Mouse (Mus musculus): ENCODE results near the gene Ttc29. TPM values are rescaled to one million over a fixed set of nuclear protein-coding genes. Genes with fewer than 3 reads are reported as not detected.
A peak's percentile ranks its signal among the peaks of the same experiment; 100 is the strongest.

Ttc29 gene
- total RNA-seq (2021) = not detected
- long read RNA-seq, experiment 1 = 0 reads
- long read RNA-seq, experiment 2 = 0 reads

DNA sequence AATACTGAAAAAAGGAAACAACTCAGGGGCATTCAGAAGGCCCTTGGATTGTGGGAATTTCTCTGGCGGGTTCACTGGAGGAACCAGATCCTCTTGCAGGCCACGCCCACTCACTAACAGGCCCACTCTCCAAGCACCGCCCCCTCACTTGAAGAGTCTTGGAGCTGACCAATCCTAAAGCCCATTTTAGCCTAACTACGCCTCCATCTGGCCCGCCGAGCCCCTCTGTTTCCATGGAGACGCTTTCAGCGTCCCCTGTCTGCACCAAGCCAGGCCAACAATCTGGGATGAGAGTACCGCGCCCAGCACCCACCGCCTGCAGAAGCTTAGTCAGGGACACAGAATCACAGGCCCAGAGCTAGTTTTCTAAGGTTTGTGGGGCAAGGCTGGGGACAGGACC is at the start of gene Ttc29:
TSS of gene Ttc29 (plus strand) at position 224 of the 400 bp plus-strand sequence.
- peak; percentile 15 for DNase-seq
- intact Hi-C loops (cut with DNase I) = no loop called here

DNA sequence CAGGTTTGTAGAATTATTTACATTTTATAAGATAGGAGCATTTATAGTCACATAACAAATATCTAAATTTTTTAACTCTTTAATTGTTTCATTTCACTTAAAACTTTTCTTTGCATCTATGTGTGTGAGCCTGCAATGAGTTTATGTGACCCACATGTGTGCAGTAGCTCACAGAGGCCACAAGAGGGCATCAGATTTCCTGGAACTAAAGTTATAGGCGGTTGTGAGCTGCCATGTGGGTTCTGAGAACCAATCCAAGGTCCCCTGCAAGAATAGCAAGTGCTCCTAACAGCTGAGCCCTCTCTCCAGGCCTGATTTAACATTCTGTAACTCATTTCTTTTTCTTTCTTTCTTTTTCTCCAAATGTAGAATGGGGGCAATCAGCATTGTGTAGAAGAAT is 41.7 kb upstream of the Ttc29 start:
- intact Hi-C loops (cut with DNase I) = no loop called here
- DNase-seq = no peak
- TF ChIP-seq CTCF (IDR thresholded peaks at IDR 0.05) = no peak
- no peak overlapping the region for H3K4me3 ChIP-seq
- no peak overlapping the region for H3K27ac ChIP-seq

More for the DNA sequence above, at the start of gene Ttc29:
- TF ChIP-seq CTCF (IDR thresholded peaks at IDR 0.05) = no peak
- H3K27ac ChIP-seq = no peak within 1 kb of the TSS
- H3K4me3 ChIP-seq = no peak within 1 kb of the TSS

DNA sequence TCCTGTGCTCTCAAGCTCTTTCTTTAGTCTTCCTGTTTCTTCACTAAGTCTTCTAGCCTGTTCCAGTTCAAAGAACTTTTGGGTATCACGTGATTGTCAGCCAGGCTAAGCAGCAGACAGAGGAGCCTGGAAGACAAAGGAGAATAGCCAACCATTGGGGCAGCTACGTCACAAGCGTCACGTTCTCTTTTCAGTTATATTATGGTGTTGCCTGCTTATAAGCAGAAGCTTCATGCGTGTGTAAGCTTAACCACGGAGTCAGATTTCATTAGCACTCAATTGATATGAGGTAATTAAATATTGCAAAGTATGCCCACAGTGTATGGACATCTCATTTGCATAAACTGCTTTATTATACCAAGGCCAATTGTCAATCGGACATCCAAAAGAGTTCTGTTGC is 30.4 kb upstream of the Ttc29 start:
- H3K4me3 ChIP-seq = no peak overlapping the region
- no peak for TF ChIP-seq CTCF (IDR thresholded peaks at IDR 0.05)
- no peak overlapping the region for H3K27ac ChIP-seq
- DNase-seq = no peak
- intact Hi-C loops (cut with DNase I) = no loop called here

DNA sequence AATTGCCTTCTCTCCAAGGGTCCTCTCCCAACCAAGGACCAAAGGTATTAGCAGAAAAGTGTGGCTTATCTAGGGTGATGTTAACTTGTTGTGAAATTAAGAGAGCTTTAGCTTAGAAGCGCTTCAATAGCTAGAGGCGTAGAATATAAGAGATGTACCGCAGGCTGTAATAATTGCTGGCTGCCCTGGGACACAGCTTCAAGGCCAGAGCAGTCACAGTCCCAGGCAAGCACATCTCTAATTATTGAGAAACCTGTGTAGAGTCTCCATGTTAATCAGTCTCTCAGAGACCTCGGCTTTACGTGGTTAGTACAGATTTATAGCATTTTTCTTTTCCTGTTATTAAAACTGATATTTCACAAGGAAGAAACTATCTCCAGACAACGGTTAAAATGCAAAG is 29.7 kb upstream of the Ttc29 start:
- intact Hi-C loops (cut with DNase I) = no loop called here
- TF ChIP-seq CTCF (IDR thresholded peaks at IDR 0.05) = no peak

DNA sequence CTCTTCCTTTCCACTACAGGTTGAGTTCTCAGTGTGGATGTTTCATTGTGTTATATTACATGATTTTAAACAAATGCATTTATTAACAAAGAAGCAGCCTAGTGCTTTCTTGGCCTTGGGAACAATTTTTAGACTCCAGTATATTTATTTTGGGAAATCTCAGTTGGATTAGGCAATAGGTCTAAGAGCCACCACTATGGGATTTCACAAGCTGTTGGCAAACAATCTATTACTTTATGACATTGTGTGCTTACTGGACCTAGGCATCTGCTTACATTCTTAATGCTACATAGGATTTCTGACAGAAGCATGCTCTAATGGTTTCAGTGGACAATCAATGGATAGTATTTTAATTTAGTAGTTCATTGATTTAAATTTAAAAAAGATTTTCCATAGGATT is 26.0 kb upstream of the Ttc29 start:
- DNase-seq = no peak
- intact Hi-C loops (cut with DNase I) = no loop called here
- Histone ChIP-seq H3K27ac (no peak overlapping the region), H3K4me3 (no peak overlapping the region)
- no peak for TF ChIP-seq CTCF (IDR thresholded peaks at IDR 0.05)

More for the DNA sequence above, 29.7 kb upstream of the Ttc29 start:
- no peak for DNase-seq
- H3K27ac ChIP-seq = no peak overlapping the region
- H3K4me3 ChIP-seq = no peak overlapping the region

DNA sequence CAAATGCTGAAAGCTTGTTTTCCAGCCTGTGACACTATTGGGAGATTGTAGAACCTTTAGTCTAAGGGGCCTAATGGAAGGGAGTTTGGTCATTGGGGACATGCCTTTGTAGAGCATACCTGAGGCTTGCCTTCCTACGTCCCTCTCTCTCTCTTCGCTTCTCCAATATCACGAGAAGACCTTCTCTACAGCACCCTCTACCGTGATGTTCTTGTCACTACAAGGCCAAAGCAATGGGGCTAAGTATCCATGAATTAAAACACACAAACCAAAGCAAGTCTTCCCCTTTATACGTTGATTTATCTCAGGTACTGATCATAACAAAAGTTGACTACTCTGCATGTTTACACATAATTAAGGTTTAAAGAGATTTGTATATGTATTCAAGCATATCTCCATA is 8.9 kb upstream of the Ttc29 start:
- H3K27ac ChIP-seq = no peak overlapping the region
- intact Hi-C loops (cut with DNase I) = no loop called here
- no peak for DNase-seq
- peak; percentile 15; the same call in 1 of the 2 replicates for TF ChIP-seq CTCF (IDR thresholded peaks at IDR 0.05)
- H3K4me3 ChIP-seq = no peak overlapping the region

DNA sequence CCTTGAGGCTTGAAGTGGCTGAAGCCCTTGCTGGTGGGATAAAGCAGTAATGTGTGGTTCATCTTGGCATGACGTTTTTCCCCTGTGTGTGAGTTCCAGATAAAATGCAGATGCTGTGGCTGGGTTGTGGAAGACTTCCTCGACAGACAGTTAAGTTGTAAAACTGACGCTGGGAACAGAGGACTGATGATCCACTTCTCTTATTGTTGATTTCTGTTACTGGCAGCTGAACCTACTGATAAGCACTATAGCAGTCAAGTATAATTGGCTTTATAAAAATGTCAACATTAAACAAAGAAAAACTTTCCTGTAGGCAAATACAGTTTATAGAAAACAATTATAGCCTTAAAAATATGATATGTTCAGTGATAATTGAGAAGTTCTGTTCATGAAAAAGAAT is 2.7 kb upstream of the Ttc29 start:
- Histone ChIP-seq H3K4me3 (no peak overlapping the region), H3K27ac (no peak overlapping the region)
- no peak for DNase-seq
- TF ChIP-seq CTCF (IDR thresholded peaks at IDR 0.05) = no peak
- intact Hi-C loops (cut with DNase I) = no loop called here

DNA sequence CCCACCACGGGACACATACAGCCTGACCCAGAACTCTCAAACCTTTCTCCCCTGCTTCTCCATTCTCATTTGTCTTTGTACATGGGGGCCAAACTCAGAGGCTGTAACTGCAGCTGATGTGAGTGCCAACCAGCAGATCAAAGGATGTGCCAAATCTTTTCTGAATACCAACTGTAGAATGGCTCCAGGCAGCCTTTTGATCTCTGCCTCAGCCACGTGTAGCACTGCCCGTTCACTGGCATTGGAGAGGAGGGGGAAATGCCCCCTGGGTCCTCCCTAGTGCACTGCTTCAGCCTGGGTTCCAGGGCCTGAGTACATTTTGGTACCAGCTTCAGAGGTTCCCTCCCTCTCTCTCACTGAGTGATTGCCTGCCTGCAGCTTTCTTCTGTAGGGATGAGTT is 1.5 kb downstream of the Ttc29 start:
- Histone ChIP-seq H3K4me3 (no peak overlapping the region), H3K27ac (no peak overlapping the region)
- intact Hi-C loops (cut with DNase I) = no loop called here
- no peak for TF ChIP-seq CTCF (IDR thresholded peaks at IDR 0.05)
- no peak for DNase-seq

DNA sequence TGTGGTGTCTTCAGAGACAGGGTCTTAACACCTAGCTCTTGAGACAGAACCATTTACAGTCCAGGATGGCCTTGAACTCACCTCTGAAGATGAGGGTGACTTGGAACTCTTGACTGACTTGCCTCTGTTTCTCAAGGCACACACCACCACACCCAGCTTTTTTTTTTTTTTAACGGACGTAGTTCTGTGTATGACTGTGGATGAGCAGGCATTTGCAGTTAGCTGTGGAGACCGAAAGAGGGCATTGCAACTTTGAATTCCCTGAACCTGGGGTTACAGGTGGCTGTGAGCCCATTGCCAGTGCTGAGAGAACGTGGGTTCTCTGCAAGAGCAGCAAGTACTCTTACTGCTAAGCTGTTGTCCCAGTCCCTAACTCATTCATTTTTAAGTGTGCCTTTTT is 13.0 kb downstream of the Ttc29 start:
- no peak for DNase-seq
- no peak for TF ChIP-seq CTCF (IDR thresholded peaks at IDR 0.05)
- intact Hi-C loops (cut with DNase I) = no loop called here
- Histone ChIP-seq H3K4me3 (no peak overlapping the region), H3K27ac (no peak overlapping the region)

DNA sequence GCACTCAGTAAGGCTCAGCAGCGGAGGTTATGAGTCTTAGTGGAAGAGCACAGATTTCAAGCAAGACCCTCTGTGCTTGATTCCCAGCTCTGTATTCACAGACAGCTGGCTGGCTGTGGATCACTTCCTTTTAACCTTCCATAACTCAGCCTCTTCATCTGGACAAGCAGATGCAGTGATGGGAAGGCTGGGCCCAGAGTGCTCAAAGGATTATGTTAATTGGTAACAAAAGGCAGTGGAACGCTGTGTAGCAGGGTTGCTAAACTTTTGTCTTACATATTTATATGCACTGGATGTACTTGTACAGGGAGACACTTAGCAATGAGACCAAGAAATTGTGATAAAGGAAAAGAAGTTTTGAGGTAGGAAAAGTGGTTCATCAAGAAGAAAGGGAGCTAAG is 17.6 kb downstream of the Ttc29 start:
- no peak overlapping the region for H3K4me3 ChIP-seq
- intact Hi-C loops (cut with DNase I) = no loop called here
- no peak for DNase-seq
- no peak for TF ChIP-seq CTCF (IDR thresholded peaks at IDR 0.05)
- H3K27ac ChIP-seq = no peak overlapping the region

DNA sequence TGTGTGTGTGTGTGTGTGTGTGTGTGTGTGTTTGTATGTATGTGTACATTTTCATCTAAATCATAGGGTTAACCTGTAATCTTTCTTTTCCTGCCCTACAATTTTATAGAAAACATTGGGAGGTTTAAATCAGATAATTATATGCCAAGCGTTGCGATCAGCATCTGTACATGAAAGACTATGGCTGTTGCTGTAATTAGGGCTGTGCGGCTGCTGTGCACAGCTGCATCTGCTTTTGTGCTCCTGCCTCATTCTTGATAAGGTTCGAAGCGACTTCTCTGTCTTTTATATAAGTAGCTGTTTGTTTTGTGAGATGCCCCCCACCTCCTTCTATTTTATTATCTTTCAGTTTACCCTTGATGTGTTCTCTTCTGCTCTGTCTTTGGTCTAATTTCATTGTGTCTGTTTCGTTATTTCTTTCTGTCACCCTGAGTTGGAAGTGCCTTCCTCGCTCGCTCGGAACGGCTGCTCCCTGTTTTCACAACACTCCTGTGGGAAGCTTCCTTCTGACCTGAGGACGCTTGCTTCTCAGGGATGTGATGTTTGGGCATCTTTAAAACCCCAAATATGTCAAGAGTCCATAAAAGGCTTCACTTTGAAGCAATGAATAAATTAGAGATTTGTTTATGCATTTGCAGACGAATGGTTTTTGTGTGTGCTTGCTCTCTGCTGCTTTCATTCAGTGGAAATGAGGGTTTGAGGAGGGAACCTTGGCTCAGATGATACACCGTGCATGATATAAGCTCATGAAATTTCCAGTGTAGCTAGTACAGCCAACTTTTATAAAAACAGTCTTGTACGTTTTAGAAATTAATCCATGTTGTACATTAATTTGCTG is 20.0 kb downstream of the Ttc29 start:
- intact Hi-C loops (cut with DNase I) = no loop called here
- Histone ChIP-seq H3K4me3 (no peak overlapping the region), H3K27ac (no peak overlapping the region)
- DNase-seq = no peak
- TF ChIP-seq CTCF (IDR thresholded peaks at IDR 0.05) = no peak

DNA sequence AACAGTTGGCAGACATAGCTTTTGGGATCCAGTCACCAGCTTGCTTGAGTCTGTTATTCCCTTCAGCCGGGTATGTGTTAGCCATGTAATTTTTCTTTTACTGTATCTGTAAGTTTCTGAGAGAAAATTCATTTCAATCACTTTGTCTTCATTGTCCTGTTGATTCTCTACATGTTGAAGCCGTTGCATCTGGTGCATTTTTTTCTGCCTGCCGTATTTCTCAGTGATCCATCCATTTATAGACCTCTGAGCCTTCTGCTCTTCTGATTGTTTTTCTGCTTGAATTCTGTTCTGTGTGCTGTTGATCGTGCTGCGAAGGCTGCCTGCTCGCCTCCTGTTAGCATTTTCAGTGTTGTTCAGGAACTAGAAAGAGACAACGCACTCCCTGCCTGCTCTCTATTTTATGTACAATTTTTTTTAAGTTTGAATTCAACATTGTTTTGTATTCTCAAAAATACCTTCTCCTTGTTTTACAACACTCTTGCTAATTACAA is 20.7 kb downstream of the Ttc29 start:
- no peak overlapping the region for H3K27ac ChIP-seq
- intact Hi-C loops (cut with DNase I) = no loop called here
- DNase-seq = no peak
- no peak overlapping the region for H3K4me3 ChIP-seq
- TF ChIP-seq CTCF (IDR thresholded peaks at IDR 0.05) = no peak

DNA sequence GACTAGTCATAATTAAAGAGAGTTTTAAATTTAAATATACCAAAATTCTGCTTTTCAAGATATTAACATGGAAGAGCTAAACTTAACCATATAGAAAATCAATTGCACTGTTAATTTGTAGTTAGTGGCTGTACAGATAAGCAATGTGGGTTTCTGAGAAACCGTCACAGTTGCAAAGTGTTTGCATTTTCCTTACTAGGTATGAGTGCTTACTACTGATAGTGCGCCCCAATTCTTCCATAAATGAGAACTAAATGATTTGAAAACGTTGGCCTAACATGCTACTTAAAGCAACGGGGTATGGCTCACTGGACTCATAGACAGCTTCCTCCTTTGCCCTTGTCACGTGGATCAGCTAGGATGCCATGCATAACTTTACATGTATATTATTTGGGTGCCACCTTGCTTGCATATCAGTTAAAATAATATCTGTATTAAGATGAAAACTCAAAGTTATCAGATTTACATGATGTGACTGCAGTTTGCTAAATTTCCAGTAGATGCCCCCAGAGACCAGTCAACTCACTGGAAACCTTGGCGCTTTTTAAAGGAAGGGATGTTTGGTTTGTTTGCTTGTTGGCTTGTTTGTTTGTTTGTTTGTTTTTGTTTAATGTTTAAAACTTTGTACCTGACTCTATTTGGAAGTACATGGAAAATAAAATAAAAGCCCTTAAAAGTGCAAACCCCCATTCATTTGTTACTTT is 25.0 kb downstream of the Ttc29 start:
- DNase-seq = no peak
- peak; percentile 82 for TF ChIP-seq CTCF (IDR thresholded peaks at IDR 0.05)
- Histone ChIP-seq H3K4me3 (no peak overlapping the region), H3K27ac (no peak overlapping the region)
- intact Hi-C loops (cut with DNase I) = loop anchor here (1.0 to 5.0 kb wide), 3 partner anchors 414 to 662 kb away; no protein-coding TSS in a partner anchor
